Mouse (Mus musculus) cerebellum, adult (tissue): ENCODE data around the gene Cyp2c50.
"Not testable (repeated sequence)": the region's sequence is repeated elsewhere in the genome, so short reads cannot be mapped to it uniquely, and the experiment has no call there.

ENCODE experiments used
- ATAC-seq: cut with Nextera tagmentation; 2 replicates; pipeline ENCODE4 v1.9.2; 2017; ENCODE audit warnings: mild to moderate bottlenecking, moderate library complexity, mixed read lengths; ENCODE audit not compliant: insufficient number of reproducible peaks, low FRiP score, low TSS enrichment

Cyp2c50 gene

GRCm38 (mm10) chr19:40089421-40089820, at the start of gene Cyp2c50:
Gene Cyp2c50 (plus strand): TSS chr19:40089688.
- not testable (repeated sequence) for ATAC-seq

GRCm38 (mm10) chr19:40073701-40074100, 15.8 kb upstream of the Cyp2c50 start, which contains the start of gene Cyp2c54:
Gene Cyp2c54 (minus strand): TSS chr19:40073827.
- ATAC-seq, result no peak

GRCm38 (mm10) chr19:40088381-40088780, 1.1 kb upstream of the Cyp2c50 start:
- no peak for ATAC-seq

- no peak for ATAC-seq
Measured at GRCm38 (mm10) chr19:40091111-40091510, 1.6 kb downstream of the Cyp2c50 start.

GRCm38 (mm10) chr19:40119624-40120023, 30.1 kb downstream of the Cyp2c50 start:
- ATAC-seq, result not testable (repeated sequence)

- not testable (repeated sequence) for ATAC-seq
Measured at GRCm38 (mm10) chr19:40125165-40125564, 35.7 kb downstream of the Cyp2c50 start.

- not testable (repeated sequence) for ATAC-seq
Measured at GRCm38 (mm10) chr19:40126996-40127395, 37.5 kb downstream of the Cyp2c50 start.
